Mouse (Mus musculus): ENCODE measurements around the gene Rfx1.

Rfx1 gene

DNA sequence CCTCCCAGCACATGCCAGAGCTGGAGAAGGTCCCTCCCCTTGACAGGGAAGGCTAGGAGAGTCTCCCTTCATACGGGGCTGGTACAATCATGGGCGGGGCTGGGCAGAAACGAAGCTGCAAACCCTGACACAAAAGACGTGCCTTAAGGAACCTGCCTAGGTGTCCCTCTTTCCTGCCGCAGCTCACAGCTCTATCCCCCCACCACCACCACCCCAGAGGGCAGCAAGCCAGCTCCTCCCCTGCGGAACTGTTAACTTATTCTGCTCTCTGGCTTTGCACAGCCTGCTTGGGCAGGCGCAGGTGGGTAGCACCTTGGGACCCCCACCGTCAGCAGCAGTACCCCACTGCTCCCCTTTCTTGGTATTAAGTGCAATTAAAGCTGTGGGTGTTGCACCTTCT, 29.4 kb downstream of the Rfx1 start:
- DNase-seq: no peak

DNA sequence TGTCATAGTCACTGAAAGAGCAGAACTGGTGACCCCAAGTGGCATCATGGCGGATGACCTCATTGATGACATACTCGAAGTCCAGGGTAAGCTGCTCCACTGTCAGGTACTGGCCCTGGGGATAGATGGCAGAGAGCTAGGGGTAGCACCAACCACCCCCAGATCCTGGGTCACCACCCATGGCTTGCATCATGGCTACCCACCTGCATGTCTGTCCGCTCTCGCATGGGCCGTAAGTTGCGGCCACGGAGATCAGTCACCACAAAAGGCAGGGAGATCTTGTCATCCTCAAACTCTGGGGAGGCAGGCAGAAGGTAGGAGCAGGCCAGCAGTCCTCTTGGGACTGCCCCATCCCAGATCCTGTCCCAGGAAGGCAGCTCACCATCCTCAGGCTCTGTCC, 31.7 kb downstream of the Rfx1 start:
- DNase-seq: no peak

GRCm38 (mm10) chr8:84101476-84102270, 35.0 kb downstream of the Rfx1 start:
- no peak for DNase-seq

DNA sequence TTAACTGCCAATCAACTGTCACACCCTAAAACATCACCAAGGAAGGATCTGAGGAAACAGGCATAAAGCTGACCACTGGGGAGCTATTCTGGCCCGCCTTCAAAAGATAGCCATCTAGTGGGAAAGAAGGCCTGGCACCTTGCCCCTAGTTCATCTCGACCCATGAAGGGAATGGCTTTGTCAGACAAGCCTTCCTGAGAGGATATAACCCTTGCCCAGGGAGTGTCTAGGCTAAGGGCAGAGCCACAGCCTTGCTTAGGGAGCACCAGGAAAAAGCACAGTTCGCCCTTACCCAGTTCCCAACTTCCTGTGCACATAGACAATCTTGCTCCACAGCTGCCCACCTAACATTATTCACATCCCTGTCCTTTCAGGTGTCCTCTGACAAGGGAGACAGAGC, 37.0 kb downstream of the Rfx1 start:
- DNase-seq: peak; percentile 62

DNA sequence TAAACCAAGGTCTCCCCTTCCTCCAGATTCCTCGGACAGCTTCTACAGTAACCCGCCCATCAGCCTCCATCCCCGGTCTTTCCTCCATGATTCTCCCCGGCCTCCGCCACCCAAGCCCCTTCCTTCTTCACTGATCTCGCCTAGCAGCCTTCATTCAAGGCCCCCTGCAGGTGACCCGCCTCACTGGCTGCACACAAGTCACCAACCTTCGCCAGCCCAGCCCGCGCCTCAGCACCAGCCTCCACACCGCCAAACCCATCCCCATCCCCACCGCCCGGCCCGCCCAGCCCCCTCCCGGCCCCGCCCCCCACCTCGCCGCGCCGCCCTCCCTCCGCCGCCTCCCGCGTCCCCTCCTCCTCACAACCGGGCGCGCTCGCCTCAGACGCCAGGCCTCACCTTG, 37.6 kb downstream of the Rfx1 start:
- DNase-seq: peak; percentile 77

GRCm38 (mm10) chr8:84104697-84105609, 38.3 kb downstream of the Rfx1 start, which contains the start of gene Dcaf15:
Gene Dcaf15, minus strand, starts transcription at chr8:84104768.
- DNase-seq: peak; percentile 100

DNA sequence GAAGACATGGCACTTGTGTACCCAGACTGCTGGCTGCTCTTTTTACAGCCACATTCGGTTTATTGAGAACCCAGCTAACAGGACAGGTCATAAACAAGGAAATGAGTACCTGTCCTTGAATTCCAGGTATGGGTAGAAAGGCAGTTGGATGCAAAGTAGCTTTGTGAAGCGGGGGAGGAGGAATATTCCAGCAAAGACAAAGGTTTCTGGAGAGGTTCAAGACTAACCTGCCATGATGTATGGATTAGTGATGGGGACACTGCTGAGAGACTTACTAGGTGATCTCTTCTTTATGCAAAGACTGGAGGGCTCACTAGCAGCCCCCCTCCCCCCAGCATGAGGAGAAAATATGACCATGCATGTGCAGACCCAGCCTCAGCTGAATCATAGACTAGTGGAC, 39.0 kb downstream of the Rfx1 start:
- DNase-seq: no peak

- DNase-seq: no peak
Measured at GRCm38 (mm10) chr8:84106216-84107040, 39.8 kb downstream of the Rfx1 start.

DNA sequence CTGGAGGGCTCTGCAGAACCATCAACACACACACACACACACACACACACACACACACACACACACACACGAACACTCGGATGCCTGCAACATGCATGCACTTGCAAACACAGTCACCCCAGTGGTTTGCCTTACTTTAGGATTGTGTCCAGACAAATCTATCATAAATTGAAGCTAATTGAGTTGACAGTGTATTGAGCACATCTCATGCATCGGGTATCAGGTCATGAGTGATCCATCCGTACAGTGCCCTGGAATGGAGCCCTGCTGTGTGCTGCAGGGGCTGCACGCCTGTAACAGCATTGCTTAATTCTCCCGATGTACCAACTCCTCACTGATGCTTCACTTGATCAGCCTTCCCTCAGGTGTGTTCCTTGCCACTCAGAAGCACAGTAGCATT, 49.0 kb downstream of the Rfx1 start:
- no peak for DNase-seq

DNA sequence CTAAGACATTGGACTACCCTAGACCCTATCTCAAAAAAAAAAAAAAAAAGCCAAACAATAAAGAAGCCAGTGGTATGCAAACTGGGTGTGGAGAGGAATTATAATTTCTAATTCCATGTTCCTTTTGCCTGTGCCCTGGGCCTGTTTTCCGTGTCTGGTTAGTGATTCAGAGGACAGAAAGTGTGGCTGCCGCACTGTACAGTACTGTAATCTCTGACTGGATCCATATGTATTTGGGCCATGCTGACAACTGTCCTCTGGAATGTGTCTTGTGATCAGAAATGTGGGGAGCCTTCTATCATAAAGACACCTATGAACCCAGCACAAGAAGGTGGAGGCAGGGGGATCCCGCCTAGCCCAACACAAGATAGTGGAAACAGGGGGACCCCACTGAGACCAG, 55.5 kb downstream of the Rfx1 start:
- DNase-seq: no peak

DNA sequence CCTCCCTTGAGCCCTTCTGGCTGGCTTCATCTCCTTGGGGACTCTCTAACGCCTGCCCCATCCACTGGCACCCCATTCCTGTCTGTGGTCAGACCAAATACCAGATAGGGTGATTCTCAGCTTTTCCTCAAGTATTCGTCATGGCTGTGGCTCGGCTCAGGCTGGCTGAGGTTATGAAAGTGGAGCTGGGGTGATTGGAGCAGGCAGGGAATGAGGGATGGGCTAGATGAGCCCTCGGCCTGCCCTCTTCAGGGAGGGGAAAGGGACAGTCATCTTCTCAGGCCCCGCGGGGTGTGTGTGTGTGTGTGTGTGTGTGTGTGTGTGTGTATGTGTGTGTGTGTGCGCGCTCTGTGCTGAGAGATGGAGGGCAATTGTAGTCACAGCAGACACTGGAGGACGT, 59.0 kb downstream of the Rfx1 start, which contains the start of gene Podnl1:
TSS of gene Podnl1 (plus strand) at position 334 of the 400 bp plus-strand sequence.
- peak; percentile 81 for DNase-seq

GRCm38 (mm10) chr8:84126742-84127141, 60.1 kb downstream of the Rfx1 start:
- no peak for DNase-seq

DNA sequence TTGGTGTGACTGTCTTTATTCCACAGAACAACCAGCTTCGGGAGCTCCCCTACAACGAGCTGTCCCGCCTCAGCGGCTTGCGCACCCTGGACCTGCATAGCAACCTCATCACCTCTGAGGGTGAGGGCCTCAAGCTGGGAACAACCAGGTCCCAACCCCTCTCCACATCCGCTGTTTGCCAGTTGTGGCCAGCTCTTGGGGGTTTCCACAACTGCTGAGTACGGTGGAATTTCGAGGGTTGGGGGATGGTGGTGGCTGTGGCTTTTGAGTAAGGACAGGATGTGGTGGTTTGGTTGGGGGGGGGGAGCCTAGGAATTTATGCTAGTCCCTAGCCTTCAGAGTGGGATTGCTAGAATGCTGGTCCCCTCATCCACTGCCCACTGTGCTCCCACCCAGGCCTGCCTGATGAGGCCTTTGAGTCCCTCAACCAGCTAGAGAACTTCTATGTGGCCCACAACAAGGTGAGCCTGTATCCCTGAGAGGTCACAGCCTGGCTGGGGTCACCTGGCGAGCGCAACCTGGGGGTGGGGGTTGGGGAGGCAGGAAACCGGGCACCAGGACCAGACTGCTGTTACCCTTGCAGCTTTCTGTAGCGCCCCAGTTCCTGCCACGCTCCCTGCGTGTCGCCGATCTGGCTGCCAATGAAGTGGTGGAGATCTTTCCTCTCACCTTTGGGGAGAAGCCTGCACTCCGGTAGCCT, 60.7 kb downstream of the Rfx1 start:
- peak; percentile 31 for DNase-seq

DNA sequence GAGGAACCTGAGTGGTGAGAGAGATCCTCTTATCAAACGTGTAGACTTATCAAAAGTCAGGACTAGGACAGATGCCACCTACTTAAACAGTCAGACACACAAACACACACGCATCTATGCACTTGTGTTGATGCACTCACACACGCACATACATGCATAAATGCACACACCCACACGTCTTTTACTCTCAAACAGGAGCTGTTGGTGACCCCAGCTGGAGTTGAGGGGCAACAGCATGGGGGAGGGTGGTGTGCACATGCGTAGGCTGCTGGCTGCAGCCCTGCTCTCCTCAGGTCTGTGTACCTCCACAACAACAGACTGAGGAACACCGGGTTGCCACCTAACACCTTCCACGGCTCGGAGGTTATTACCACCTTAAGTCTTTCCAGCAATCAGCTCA, 61.6 kb downstream of the Rfx1 start:
- no peak for DNase-seq

DNA sequence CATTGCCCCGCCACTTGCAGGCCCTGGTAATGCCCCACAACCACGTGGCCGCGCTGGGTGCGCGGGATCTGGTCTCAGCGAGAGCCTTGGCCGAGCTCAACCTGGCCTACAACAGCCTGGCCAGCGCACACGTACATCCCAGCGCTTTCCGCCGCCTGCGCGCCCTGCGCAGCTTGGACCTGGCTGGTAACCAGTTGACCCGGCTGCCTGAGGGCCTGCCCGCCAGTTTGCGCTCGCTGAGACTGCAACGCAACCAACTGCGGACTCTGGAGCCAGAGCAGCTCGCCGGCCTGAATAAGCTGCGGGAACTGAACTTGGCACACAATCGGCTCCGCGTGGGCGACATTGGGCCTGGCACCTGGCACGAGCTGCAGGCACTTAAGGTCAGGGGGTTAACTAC, 64.2 kb downstream of the Rfx1 start:
- DNase-seq: no peak

DNA sequence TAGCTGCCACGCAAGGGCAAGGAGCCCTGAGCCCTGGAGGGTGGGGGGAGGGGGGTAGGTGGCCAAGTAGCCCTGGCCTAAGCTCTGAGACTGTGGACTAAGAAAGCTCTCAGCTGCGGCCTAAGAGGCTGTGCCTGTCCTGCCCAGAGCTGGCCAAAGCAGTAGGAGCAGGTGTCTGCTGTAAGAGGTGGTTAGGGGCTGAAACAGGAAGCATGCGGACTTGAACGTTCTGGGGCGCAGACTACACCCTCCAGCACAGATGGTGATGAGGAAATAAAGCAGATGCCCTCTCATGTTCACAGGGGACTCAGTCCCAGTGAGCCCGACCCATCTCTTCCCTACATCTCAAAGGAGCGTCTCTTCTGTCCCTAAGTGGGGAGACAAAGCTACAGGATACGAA, 65.6 kb downstream of the Rfx1 start:
- DNase-seq: no peak

DNA sequence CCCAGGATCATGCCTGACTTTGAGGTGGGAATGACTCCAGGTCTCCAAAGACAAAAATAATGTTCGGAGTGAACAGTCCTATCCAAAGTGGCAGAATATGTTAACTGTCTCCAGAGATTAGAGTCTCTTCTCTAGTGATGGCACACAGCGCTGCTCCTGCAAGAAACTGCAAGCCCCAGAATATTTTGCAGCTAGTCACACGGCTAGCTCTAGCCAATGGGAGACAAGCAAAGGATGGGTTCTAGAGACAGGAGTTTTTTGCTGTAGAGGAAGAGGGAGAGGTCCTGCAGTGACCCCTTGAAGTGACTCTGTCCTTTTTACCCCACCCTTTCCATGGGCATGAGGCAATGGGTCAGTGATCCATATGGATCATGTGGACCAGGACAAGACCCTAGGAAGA, 71.2 kb downstream of the Rfx1 start:
- DNase-seq: no peak

- no peak for DNase-seq
Measured at GRCm38 (mm10) chr8:84140838-84141237, 74.2 kb downstream of the Rfx1 start.

DNA sequence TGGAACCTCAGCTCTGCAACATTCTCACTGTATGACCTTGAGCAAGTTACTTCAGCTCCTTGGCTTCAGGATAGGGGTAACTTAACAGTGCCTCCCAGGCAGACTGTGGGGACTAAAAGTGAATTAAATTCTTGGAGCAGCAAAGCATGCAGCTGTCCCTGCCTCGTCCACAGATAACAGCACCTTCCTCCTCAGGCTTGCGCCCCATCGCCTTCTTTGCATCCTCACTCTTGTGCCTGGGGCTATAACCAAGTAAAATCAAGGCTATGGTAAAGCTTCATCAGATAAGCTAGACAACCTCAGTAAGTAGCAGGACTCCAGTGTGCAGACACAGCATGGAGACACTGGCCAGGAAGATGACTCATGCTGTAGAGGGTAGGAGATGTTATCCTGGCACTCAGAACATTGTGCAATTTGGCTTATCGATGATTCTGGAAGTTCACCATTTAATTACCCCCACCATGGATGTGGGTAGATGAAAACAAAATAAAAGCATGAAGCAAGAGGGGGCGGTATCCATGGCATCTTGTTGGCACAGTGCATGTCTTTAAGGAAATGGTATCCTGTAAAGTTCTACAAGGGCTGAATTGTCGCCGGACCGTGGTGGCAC, 78.1 kb downstream of the Rfx1 start:
- DNase-seq: no peak

Measured in lung, postnatal 10 days (tissue).